Mouse (Mus musculus) ES-E14 (cell line): ENCODE data around the gene Ankrd13a.

Experiments
- ZC3H11A ChIP-seq: IDR thresholded peaks from 2 replicates; pipeline ENCODE4 v1.6.1; 2012; ENCODE audit warnings: low read depth, mild to moderate bottlenecking, inconsistent platforms, low read length, borderline replicate concordance
- ZNF384 ChIP-seq: IDR thresholded peaks from 2 replicates; pipeline ENCODE4 v1.6.1; 2012; ENCODE audit warnings: low read depth, low read length, inconsistent platforms

DNA sequence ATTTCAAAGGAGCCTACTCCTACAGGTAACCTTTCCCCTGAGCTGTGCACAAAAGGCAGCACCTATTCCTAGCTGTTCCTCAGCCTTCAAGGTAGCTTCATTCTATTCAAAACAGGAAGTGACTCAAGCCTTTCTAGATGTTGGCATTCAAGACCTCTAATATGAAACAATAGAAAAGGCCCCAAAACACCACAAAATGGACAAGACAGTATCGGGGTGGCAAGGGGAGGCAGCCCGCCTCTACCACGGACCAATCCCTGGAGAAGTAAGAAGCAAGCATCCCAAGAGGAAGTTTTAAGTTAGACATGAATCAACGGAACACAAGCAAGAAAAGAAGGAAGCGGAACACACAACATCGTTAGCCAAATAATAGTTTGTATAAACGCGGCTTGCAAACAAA is 2.7 kb upstream of the Ankrd13a start:
- TF ChIP-seq ZC3H11A (no peak), ZNF384 (no peak)
